Mouse (Mus musculus) right cerebral cortex, postnatal 25 days (tissue): ENCODE data around the gene Ccdc81.

Source experiments
- DNase-seq: peaks from one replicate; pipeline ENCODE4 v3.0.0; 2022

Gene Ccdc81

GRCm38 (mm10) chr7:89856440-89857217, 46.8 kb downstream of the Ccdc81 start:
- no peak for DNase-seq

GRCm38 (mm10) chr7:89855196-89855595, 48.2 kb downstream of the Ccdc81 start:
- DNase-seq, result no peak

DNA sequence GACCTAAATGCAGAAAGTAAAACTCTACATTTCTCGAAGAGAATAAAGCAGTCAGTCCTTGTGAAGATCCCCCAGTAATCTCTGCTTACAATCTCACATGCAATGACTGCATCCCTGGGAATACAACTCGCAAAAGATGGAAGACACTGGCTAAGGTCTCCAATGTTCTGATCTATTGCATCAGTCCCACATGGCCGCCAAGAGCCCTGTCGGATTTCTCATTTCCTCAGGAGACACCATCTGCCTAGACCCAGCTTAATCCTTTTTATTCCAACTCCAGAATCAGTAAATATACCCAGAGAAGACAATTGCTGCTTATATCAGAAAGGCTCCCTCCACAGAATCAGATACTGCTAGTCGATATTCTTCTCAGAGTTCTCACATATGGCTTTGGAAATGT, 50.3 kb downstream of the Ccdc81 start:
- no peak for DNase-seq

GRCm38 (mm10) chr7:89852158-89853095, 51.0 kb downstream of the Ccdc81 start:
- no peak for DNase-seq

- DNase-seq, result no peak
Observed at GRCm38 (mm10) chr7:89850510-89850909, 52.9 kb downstream of the Ccdc81 start.

GRCm38 (mm10) chr7:89845669-89846068, 57.8 kb downstream of the Ccdc81 start:
- no peak for DNase-seq

- DNase-seq, result no peak
Observed at GRCm38 (mm10) chr7:89843533-89843932, 59.9 kb downstream of the Ccdc81 start.

GRCm38 (mm10) chr7:89843121-89843520, 60.3 kb downstream of the Ccdc81 start:
- no peak for DNase-seq

GRCm38 (mm10) chr7:89842404-89842715, 61.1 kb downstream of the Ccdc81 start:
- DNase-seq, result no peak

DNA sequence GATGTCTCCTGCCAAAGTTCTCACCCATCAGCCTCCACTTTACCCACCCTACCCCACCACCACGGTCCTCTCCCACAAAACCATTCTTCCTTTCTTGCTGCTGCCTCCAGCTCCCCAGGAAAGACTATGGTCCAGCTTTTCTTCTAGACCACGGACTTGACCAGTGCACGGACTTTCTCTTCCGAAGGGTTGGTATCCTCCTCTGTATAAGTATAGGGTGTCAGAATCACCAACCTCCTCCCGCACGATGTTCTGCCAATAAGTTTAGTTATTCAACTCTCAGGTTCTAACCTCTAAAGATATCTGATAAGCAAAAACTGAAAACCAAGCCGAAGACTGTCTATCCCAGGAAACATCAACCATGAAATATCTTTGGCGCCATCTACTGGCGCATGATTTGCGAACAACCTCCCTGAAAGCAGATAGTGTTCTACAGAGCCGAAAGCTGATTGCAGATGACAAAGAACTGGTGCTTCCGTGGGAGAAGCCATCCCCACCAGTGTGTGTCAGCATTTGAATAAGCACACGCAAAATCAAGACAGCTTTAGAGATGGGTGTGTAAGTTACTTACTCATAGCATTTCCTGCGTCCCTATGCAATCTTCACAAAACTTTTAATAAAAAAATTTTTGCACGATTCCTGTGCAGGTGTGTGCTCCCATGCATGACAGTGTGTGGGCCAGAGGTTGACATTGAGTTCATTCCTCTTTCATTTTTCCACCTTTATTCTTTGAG, 61.6 kb downstream of the Ccdc81 start:
- DNase-seq, result peak; percentile 78

GRCm38 (mm10) chr7:89839721-89840120, 63.7 kb downstream of the Ccdc81 start:
- no peak for DNase-seq

DNA sequence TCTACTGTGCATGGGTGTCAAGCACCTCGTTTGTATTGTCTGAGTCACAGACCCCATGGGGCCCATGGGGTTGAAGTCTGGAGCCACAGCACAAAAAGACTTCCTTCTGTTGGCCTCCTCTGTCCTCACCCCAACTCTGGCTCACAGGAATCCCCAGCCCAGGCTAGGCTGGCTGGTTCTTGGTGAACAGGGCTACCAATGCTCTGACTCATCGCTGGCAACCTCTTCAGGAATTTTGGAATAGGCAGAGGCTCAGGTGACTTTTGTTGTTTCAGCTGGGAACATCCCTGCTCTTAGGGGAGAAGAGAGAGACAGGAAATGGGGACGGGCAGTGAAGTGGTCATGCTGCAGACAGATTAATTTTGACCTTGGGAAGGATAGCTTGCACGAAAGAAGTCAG, 65.6 kb downstream of the Ccdc81 start:
- DNase-seq, result no peak

- DNase-seq, result no peak
Observed at GRCm38 (mm10) chr7:89836676-89837075, 66.8 kb downstream of the Ccdc81 start.

DNA sequence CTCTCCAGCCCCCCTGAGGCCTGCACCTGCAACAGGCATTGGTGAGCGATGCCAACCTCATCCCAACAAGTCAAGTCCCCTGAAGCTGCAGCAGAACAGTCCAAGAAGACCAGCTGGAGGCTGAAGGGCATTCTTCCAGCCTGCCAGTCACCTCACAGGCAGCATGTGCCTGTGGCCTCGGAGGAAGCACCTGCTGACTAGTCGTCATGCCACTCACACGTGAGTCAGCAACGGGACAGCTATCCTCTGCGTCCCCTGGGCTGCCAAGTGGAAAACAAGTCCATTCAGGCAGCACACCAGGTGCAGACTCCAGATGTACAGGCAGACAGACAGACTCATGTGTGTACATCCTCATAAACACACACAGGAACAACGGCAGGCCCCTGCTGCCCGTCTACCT, 67.9 kb downstream of the Ccdc81 start:
- DNase-seq, result no peak

- no peak for DNase-seq
Observed at GRCm38 (mm10) chr7:89833521-89833920, 69.9 kb downstream of the Ccdc81 start.

DNA sequence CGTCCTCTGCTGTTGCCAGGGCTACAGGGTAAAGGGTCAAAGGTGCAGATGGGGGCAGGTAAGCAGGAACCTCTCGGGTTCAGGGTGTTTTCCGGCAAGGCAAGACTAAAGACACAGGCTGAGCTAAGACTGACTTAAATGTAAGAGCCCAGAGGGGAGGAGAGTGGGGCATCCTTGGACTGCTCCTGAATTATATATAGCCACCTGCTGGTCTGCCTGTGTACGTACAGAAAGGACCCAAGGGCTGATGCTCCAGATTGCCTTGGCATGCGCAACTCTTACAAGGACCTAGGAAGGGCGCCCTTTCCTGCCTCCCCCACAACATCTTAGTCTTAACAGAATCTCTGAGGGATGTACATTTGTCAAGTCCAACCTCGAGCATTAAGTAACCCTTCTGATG, 74.2 kb downstream of the Ccdc81 start:
- no peak for DNase-seq

GRCm38 (mm10) chr7:89828436-89829065, 74.9 kb downstream of the Ccdc81 start:
- DNase-seq, result no peak
